Mouse (Mus musculus) midbrain, postnatal 0 days (tissue): ENCODE results near the gene Clpp. TPM values are rescaled to one million over a fixed set of nuclear protein-coding genes. Genes with fewer than 3 reads are reported as not detected.
A peak's percentile ranks its signal among the peaks of the same experiment; 100 is the strongest.

Experiments used
- ATAC-seq: fragments of 200-750 bp; cut with Nextera tagmentation; 2 replicates; pipeline ENCODE4 v1.8.0; 2017; ENCODE audit warnings: moderate number of reproducible peaks, mild to moderate bottlenecking, moderate TSS enrichment, moderate library complexity; ENCODE audit not compliant: low FRiP score
- DNase-seq: peaks from one replicate; pipeline ENCODE4 v3.0.0-alpha.2; 2015; ENCODE audit warnings: low spot score
- H3K27ac ChIP-seq: fragments of 300-500 bp; sonication (generic); 2 replicates; pipeline ENCODE4 v1.5.1; 2014; ENCODE audit warnings: low read depth, mild to moderate bottlenecking, low read length, mixed read lengths
- H3K27me3 ChIP-seq: fragments of 300-500 bp; sonication (generic); 2 replicates; pipeline ENCODE4 v1.6.1; 2014; ENCODE audit warnings: low read length, control low read depth, mixed read lengths; ENCODE audit not compliant: insufficient read depth
- H3K36me3 ChIP-seq: fragments of 300-500 bp; sonication (generic); 2 replicates; pipeline ENCODE4 v1.6.1; 2014; ENCODE audit warnings: low read length, control low read depth, mixed read lengths; ENCODE audit not compliant: insufficient read depth
- H3K4me1 ChIP-seq: fragments of 300-500 bp; sonication (generic); 2 replicates; pipeline ENCODE4 v1.6.1; 2014; ENCODE audit warnings: mild to moderate bottlenecking, control low read depth, antibody characterized with exemption, low read length, mixed read lengths; ENCODE audit not compliant: insufficient read depth
- H3K4me2 ChIP-seq: fragments of 300-500 bp; sonication (generic); 2 replicates; pipeline ENCODE4 v1.6.1; 2014; ENCODE audit warnings: low read depth, mild to moderate bottlenecking, low read length, mixed read lengths; ENCODE audit not compliant: poor library complexity, severe bottlenecking
- H3K4me3 ChIP-seq: fragments of 300-500 bp; sonication (generic); 2 replicates; pipeline ENCODE4 v1.5.1; 2014; ENCODE audit warnings: low read depth, mild to moderate bottlenecking, low read length, moderate library complexity
- H3K9ac ChIP-seq: fragments of 300-500 bp; sonication (generic); replicated peaks from 2 replicates; pipeline ENCODE4 v1.6.1; 2014; ENCODE audit warnings: mild to moderate bottlenecking, low read length, moderate library complexity, mixed read lengths; ENCODE audit not compliant: poor library complexity, severe bottlenecking
- H3K9me3 ChIP-seq: fragments of 300-500 bp; sonication (generic); 2 replicates; pipeline ENCODE4 v1.6.1; 2016; ENCODE audit warnings: low read length, control low read depth
- CTCF ChIP-seq: IDR thresholded peaks from 2 replicates; pipeline ENCODE4 v1.5.1; 2016; ENCODE audit warnings: antibody characterized with exemption, mild to moderate bottlenecking
- WGBS: fragments of 180-500 bp; shearing (Covaris S2); extraction: QIAGEN DNeasy Blood & Tissue Kit; methylation state at CpG from one replicate; pipeline ENCODE4 v1.1.7; 2014; 5-methylcytosine and 5-hydroxymethylcytosine counted together
- polyA plus RNA-seq: library from polyadenylated mRNA; unstranded; fragments of >200 nt; fragmentation: Nextera tagmentation; extraction: Ambion mirVana; gene quantifications from 2 replicates; pipeline ENCODE4 v1.2.1, GENCODE M21; 2015
- total RNA-seq: library from RNA; depleted of rRNA; stranded (reverse); fragments of >200 nt; gene quantifications from 2 replicates; pipeline ENCODE4 v1.2.3, GENCODE M21; 2014

Gene Clpp
- total and polyA plus RNA-seq, 2 experiments from 2014 or later, result 139 to 158 TPM

- H3K9ac ChIP-seq, result no peak overlapping the region
- H3K27ac ChIP-seq, result no peak overlapping the region
- TF ChIP-seq CTCF, result no peak
- H3K9me3 ChIP-seq, result no peaks in the 10 kb centered on the region
- no peak for DNase-seq
- 0 out of 2 replicates have a peak, but pooled peaks cover 4% of the 10 kb centered on the region for H3K4me1 ChIP-seq
- H3K4me2 ChIP-seq, result no peak overlapping the region
- no peak overlapping the region for H3K4me3 ChIP-seq
- H3K36me3 ChIP-seq, result peaks cover 44% of the 10 kb centered on the region
- 84% methylated on average over 8 of the region's 8 CpGs for WGBS
- ATAC-seq, result no peak
- H3K27me3 ChIP-seq, result no peaks in the 10 kb centered on the region
Observed at GRCm38 (mm10) chr17:57001228-57001627, 11.1 kb downstream of the Clpp start.

DNA sequence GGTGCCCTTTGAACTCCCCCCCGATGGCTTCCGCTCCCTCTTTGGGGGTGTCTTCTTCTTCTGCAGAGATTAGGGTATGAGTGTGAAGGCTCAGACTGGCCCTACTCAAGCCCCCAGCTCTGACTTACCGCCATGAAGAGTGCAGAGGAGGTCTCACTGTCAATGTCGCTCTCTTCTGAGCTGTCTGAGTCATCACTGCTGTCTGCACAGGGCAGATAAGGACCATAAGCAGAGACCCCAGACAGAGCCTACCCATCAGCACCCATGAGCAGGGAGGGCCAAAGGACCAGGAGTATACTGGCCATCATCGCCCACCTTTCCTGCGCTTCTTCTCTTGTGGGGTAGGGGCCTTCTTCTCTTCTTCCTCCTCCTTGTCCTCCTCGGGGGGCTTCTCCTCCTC, 13.9 kb downstream of the Clpp start:
- WGBS, result 92% methylated on average over 7 of the region's 7 CpGs
- no peaks in the 10 kb centered on the region for H3K27me3 ChIP-seq
- H3K36me3 ChIP-seq, result peaks cover 60% of the 10 kb centered on the region
- no peak overlapping the region for H3K27ac ChIP-seq
- TF ChIP-seq CTCF, result no peak
- H3K4me3 ChIP-seq, result no peak overlapping the region
- H3K9ac ChIP-seq, result no peak overlapping the region
- H3K4me1 ChIP-seq, result no peaks in the 10 kb centered on the region
- no peak for ATAC-seq
- H3K9me3 ChIP-seq, result no peaks in the 10 kb centered on the region
- H3K4me2 ChIP-seq, result no peak overlapping the region
- DNase-seq, result no peak

DNA sequence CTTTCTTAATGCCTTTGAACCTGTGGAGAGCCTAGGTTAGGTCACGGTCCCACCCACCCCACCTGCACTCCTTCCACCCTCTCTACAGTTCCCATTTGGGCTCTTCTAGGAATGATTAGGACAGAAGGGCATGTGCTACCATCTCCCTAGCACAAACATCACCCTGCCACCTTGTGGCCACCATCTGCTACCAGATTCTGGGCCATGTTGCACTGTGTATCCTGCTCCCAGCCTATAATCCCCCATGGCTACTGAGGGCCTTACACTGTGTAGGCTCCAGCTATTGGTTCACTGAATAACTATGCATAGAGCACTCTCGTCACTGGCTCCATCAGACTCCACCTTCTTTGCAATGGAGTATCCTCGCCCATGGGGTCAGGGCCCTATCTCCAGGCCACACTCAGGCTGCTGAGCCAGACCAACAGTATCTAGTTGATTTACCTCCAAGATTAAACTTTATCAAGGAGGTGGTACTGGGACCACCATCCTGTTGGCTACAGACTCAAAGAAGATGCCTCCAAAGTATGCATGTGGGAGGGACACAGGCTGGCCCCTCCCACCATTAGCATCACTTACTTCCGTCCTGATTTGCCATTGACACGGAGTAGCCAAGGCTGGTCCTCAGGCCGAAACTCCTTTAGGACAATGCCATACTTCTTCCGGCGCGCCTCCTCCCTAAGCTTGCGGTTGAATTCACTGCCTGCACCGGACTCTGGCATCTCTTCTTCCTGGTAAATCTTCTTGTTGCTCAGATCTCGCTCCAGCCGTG, 17.2 kb downstream of the Clpp start:
- Histone ChIP-seq H3K4me1 (peaks cover 4% of the 10 kb centered on the region; the same call in 1 of the 2 replicates), H3K27me3 (no peaks in the 10 kb centered on the region), H3K4me2 (no peak overlapping the region), H3K9me3 (no peaks in the 10 kb centered on the region), H3K27ac (no peak overlapping the region), H3K36me3 (peaks cover 52% of the 10 kb centered on the region), H3K4me3 (no peak overlapping the region), H3K9ac (no peak overlapping the region)
- WGBS, result 94% methylated on average over 13 of the region's 13 CpGs
- DNase-seq (peak; percentile 26), ATAC-seq (no peak)
- peak; percentile 63 for TF ChIP-seq CTCF

GRCm38 (mm10) chr17:57010911-57011235, 20.8 kb downstream of the Clpp start:
- ATAC-seq (peak; percentile 34), DNase-seq (no peak)
- Histone ChIP-seq H3K27ac (peak overlapping the region; percentile 98), H3K4me3 (peak overlapping the region; percentile 72), H3K36me3 (peaks cover 27% of the 10 kb centered on the region), H3K9ac (peak overlapping the region; percentile 86), H3K27me3 (no peaks in the 10 kb centered on the region), H3K4me1 (peaks cover 4% of the 10 kb centered on the region; the same call in 1 of the 2 replicates), H3K4me2 (peak overlapping the region; percentile 87), H3K9me3 (no peaks in the 10 kb centered on the region)
- TF ChIP-seq CTCF, result no peak
- 1% methylated on average over 19 of the region's 19 CpGs for WGBS

- Histone ChIP-seq H3K27ac (peak within 1 kb of the TSS; percentile 98), H3K36me3 (peaks cover 21% of the 10 kb centered on the region), H3K4me3 (peak within 1 kb of the TSS; percentile 72), H3K9ac (peak within 1 kb of the TSS; percentile 86), H3K4me1 (peaks cover 4% of the 10 kb centered on the region; the same call in 1 of the 2 replicates), H3K4me2 (peak within 1 kb of the TSS; percentile 91), H3K9me3 (no peaks in the 10 kb centered on the region), H3K27me3 (no peaks in the 10 kb centered on the region)
- peak; percentile 60 for TF ChIP-seq CTCF
- peak; percentile 99 for DNase-seq
- ATAC-seq, result peak; percentile 90
- under 1% methylated on average over 51 of the region's 51 CpGs for WGBS
Observed at GRCm38 (mm10) chr17:57011236-57012141, 21.4 kb downstream of the Clpp start, which contains the start of the genes Gtf2f1 and Gm17949. Gene Gtf2f1 (minus strand): TSS chr17:57011288. Gene Gm17949 (plus strand): TSS chr17:57011469.
